Mouse (Mus musculus) T-helper 1 cell (primary cell): ENCODE data around the gene Snapc2.

Experiments
- in situ Hi-C: fragments of 300-600 bp; cut with MboI, MseI; formaldehyde crosslinking; loops from one replicate; pipeline ENCODE4 v1.15.1; 2025; ENCODE audit warnings: high pct_unique_total_duplicates

Gene Snapc2

DNA sequence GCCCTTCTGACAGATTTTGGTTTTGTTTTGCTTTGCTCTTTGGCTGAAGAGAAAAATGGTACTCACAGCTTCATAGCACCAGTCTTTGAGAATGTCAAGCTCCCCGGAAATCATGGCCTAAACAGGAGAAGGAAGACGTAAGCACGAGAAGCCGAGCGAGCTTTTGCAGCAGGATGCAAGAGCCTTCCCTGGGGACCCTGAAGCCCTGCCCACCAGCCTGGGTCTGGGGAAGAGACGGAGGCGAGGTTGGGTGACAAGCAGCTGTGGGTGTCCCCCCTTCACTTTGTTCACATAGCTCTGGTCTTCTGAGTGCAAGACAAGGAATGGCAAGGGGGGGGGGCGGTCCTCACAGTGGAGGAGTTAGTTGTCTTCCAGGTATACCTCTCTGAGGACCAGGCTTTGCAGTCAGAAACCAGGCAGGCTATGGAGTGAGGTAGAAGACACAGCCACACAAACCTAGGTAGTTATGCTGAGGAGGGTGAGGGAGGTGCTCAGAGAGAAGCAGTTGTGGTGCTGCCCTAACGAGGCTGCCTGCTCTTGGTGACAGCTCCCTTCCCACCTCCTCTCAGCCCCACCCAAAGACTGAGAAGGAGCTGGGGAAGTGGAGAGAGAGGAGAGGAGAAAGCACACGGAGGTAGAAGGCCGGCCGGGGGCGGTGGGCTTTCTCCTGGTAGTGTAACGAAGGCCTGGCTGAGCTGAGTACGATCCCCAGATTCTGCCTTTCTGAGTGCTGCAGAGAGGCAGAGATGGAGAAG, 12.5 kb downstream of the Snapc2 start:
- in situ Hi-C loops = no loop called here

DNA sequence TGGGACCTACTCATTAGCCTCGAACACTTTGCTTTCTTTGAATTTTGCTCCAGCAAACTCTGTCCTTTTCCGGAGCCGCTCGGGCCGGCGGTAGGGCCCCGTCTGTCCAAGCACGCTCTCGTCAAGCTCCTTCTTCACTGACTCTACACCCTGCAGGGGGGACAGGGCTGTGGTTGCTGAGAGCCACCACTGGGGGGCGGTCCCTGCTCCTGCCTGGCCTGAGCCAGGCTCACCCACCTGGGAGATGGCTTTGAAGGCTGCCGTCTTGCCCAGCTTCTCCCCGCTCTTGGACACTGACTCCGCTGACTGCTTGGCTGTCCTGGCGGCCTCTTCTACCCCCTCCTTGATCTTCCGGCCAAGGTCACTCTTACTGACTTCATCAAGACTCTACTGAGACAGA, 14.7 kb downstream of the Snapc2 start:
- in situ Hi-C loops = no loop called here

DNA sequence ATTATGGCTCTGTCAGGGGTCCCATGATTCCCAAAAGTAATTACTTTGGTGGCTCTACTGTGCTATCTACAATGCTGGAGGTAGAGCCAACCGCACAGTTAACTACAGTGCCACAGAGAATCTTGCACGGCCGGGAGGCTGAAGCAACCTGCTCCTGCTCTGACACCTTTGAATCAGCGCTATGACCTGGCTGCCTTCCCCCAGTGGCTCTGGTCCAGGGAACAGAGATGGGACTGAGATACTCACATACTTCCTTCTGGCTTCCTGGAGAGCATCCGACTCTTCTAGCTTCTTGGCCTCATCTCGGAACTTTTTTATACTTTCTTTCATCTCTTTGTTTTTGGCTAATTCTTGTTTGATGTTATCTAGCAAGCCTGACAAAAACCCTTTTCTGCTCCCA, 16.7 kb downstream of the Snapc2 start:
- in situ Hi-C loops = no loop called here

DNA sequence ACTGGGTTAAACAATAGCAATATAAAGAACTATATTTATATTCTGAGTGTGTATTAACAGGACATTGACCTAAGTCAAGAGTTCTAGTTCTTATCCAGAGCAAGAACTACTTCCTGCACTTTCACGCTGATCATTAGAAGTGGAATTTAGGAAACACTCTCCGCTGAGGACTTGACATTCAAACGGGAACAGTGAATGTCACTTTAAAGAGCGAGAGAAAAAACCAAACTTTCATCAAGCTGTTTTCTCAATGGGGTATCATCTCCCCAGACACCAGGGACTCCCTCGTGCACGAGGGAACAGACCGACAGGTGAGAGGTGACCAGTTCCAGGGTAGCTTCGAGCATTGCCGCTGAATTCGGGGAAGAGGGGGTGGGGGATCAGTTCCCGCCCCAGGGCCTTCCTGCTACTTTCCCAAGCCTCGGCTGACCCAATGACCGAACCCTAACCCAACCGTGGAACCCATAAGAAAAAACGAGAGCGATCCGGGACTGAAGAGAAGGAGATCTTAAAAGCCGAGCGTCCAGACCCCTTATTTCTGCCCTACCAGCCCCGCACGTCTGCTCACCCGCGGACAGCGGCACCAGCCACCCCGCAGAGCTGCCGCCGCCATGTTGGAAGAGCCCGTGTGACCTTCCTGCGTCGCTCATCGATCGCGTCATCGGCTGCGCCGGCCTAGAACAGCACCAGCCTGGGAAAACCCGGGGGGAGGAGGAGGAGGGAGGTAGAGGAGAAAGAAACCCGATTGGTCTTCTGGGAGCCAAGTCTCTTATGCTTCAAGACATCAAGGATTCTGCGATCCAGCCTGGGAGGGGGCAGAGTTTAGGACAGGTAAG, 22.6 kb downstream of the Snapc2 start, which contains the start of gene Timm44:
Gene Timm44, minus strand, starts transcription at position 639 of the 836 bp plus-strand sequence.
- in situ Hi-C loops = no loop called here

DNA sequence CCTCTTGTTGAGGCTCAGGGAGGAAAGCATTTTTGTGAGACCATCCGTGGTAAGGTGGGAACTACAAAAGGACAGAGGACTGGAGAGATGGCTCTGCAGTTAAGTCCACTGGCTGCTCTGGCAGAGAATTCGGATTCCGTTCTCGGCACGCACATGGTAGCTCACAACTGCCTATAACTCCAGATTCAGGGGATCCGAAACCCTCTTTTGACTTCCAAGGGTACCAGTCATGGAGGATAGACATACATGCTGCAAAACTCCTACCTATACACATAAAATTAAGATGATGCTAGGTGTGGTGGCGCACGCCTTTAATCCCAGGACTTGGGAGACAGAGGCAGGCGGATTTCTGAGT, 23.2 kb downstream of the Snapc2 start:
- in situ Hi-C loops = no loop called here

DNA sequence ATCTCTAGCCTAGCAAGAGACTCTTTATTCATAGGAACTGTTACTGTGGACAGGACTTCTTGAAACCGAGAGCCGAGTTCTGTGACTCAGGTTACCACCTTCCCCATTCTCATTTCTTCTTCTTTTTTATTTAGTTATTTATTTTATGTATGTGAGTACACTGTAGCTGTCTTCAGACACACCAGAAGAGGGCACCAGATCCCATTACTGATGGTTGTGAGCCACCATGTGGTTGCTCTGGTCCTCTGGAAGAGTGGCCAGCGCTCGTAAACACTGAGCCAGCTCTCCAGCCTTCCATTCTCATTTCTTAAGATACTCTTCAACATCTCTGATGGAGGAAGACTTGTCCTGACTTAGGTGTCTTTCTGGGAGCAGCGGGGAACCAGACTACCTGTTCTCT, 39.9 kb downstream of the Snapc2 start:
- in situ Hi-C loops = no loop called here

DNA sequence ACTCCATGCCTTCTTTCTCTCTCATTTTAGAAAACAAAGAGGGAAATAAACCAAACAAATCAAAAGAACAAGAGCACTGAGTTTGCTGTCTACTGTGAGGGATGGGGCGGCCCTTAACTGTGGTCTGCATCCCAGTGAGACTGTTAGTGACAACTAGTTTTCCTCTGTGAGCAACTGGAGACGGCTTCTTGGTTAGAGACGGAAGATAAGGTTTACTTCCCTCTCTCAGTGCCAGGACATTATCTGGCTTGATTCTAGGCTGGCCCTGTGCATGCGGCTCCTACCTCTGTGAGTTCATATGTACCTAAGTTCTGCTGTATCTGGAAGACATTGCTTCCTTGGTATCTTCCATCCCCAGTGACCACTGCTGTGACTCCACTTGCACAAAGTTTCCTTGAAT, 44.9 kb downstream of the Snapc2 start:
- in situ Hi-C loops = no loop called here

DNA sequence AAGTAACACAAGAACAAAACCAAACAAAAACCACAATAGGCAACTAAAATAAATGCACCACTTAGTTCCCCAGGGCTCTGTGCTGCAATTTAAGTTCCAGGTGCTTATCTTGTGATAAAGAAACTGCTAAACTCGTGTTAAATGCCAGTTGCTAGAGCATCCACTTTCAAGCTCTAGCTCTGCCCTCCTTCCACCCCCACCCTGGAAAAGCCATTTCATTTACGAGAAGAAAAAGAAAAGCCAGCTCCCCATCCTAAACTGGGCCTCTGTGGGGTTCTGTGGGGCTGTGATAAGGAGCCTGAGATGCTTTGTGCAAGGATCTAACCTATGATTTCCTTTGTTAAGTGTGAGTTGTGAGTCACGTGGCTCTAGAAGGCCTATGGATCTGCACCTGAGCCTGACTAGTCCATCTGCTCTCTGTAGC, 51.3 kb downstream of the Snapc2 start:
- in situ Hi-C loops = no loop called here
